Mouse (Mus musculus) lung, postnatal 25 days (tissue): Measurements from ENCODE around the gene Me3.
A peak's percentile ranks its signal among the peaks of the same experiment; 100 is the strongest.

Source experiments
- DNase-seq: peaks from one replicate; pipeline ENCODE4 v3.0.0; 2022; ENCODE audit warnings: low spot score

Gene Me3

DNA sequence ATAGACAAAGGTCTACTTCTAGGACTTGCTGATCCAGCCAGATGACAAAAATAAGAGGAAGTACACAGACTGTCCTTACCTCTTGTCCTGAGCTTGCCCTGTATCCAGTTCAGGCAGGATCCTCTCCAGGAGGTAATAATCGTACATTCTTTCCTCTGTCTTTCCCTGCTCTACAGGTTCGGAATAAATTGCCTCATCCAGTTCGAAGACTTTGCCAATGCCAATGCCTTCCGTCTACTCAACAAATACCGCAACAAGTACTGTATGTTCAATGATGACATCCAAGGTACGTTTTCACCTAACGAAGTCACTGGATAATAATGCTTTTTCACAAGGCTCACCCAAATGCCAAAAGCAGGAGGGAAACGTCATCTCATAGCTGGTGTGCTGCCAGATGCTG lies 201.3 kb downstream of the Me3 start:
- DNase-seq = no peak

DNA sequence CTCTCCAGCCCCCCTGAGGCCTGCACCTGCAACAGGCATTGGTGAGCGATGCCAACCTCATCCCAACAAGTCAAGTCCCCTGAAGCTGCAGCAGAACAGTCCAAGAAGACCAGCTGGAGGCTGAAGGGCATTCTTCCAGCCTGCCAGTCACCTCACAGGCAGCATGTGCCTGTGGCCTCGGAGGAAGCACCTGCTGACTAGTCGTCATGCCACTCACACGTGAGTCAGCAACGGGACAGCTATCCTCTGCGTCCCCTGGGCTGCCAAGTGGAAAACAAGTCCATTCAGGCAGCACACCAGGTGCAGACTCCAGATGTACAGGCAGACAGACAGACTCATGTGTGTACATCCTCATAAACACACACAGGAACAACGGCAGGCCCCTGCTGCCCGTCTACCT lies 203.4 kb downstream of the Me3 start:
- no peak for DNase-seq

- no peak for DNase-seq
Observed at GRCm38 (mm10) chr7:89836676-89837075, 204.5 kb downstream of the Me3 start.

GRCm38 (mm10) chr7:89837841-89838240 lies 205.6 kb downstream of the Me3 start:
- peak; percentile 21 for DNase-seq

GRCm38 (mm10) chr7:89839721-89840120 lies 207.5 kb downstream of the Me3 start:
- DNase-seq = peak; percentile 52

GRCm38 (mm10) chr7:89841670-89842403 lies 209.6 kb downstream of the Me3 start:
- peak; percentile 87 for DNase-seq

DNA sequence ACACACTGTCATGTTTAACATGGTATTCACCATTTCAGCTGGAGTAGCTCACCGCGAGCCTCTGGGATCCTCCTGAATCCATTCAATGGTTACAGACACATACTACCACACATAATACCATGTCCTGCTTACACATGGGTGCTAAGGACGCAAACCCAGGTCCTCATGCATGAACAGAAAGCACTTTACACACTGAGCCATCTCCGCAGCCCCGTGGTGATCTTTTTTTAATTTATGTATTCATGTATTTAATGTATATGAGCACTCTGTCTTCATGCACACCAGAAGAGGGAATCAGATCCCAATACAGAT lies 210.2 kb downstream of the Me3 start:
- DNase-seq = no peak

DNA sequence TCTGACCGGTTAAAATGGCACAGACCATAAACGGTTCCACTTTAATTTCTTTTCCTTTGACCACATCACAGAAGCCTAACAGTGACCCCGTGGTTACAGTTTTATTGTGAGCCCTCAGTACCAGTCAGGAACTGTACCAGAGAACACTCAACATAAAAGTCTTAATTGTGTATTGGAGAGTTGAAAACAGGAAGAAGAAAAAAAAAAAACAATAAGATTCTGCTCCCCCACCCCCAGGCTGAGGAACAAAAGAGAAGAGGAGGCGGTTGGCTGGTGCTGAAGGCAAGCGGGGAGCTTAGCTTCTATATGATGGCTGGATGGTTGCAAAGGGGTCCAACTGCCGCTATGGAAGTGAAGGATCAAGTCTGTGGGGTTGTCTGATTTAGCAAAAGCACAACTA lies 210.9 kb downstream of the Me3 start:
- no peak for DNase-seq

GRCm38 (mm10) chr7:89843533-89843932 lies 211.3 kb downstream of the Me3 start:
- peak; percentile 26 for DNase-seq

DNA sequence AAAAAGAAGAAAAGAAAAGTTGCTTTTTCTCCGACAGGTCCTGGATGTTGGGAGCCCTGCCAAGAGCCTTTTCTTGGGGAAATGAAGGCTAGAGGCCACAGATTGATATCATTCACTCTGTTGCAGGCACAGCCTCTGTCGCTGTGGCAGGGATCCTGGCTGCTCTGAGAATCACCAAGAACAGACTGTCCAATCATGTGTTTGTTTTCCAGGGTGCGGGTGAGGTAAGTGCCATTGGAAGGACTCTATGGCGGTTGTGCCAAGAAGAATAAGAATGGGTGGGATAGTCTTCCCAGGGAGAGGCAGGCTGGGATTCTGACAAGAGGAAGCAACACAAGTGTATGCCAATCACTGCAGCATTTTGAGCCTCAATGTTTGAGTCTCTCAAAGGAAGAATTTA lies 213.5 kb downstream of the Me3 start:
- peak; percentile 28 for DNase-seq

- DNase-seq = no peak
Observed at GRCm38 (mm10) chr7:89850510-89850909, 218.3 kb downstream of the Me3 start.

GRCm38 (mm10) chr7:89852158-89853095 lies 220.2 kb downstream of the Me3 start:
- DNase-seq = no peak

- DNase-seq = no peak
Observed at GRCm38 (mm10) chr7:89853131-89853530, 220.9 kb downstream of the Me3 start.

GRCm38 (mm10) chr7:89855196-89855595 lies 223.0 kb downstream of the Me3 start:
- no peak for DNase-seq

GRCm38 (mm10) chr7:89856440-89857217 lies 224.4 kb downstream of the Me3 start:
- DNase-seq = no peak

- DNase-seq = no peak
Observed at GRCm38 (mm10) chr7:89864769-89865168, 232.6 kb downstream of the Me3 start.

DNA sequence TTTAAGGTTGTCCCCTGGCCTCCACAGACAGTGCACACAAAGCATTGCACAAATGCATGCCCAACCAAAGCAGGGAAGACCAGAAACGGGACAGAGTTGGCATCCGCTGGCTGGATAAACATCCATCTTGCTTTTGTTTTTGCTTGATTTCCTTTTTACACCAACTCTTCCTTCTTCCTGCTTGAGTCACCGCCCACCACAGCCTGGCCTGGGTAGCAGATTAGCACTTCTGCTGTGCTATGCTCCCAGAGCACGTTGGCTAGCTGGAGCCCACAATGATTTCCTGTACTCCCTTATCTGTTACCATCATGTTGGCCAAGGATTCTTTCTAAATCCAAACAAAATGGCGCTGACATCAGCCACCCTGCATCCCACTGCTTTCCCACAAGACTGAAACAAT lies 235.0 kb downstream of the Me3 start:
- no peak for DNase-seq

DNA sequence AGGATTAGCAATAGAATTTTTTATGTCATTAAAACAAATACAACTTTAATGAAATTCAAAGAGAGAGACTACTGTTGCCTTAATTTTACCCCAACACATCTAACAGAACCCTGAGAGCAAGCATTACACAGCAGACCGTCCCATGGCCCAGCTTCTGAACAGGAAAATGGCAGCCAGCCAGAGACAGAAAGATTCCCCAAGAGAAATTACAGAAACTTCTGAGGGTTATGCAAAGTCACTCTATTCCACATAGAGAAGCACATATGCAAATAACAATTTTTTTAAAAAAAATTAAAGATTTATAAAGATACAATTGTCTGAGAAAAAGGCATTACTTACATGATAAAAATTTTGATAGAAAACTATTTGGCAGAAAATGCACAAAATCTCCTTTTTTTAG lies 247.5 kb downstream of the Me3 start:
- no peak for DNase-seq

DNA sequence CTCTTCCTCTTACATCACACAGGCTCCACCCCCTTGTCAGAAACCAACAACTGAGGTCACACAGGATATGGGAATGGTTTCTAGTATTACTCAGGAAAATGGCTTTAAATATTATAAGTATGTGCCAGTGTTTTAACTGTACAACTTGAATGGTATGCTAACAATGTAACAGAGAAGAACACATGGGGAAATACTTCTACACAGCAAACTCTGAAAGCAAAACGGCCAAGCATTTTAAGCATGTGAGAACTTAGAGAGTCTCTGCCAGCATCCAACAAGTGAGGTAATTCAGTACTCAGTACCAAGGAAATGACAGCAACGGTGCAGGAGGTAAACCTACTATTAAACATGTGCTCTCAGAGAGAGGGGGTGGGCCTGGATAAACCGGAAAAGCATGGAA lies 252.4 kb downstream of the Me3 start:
- peak; percentile 7 for DNase-seq

DNA sequence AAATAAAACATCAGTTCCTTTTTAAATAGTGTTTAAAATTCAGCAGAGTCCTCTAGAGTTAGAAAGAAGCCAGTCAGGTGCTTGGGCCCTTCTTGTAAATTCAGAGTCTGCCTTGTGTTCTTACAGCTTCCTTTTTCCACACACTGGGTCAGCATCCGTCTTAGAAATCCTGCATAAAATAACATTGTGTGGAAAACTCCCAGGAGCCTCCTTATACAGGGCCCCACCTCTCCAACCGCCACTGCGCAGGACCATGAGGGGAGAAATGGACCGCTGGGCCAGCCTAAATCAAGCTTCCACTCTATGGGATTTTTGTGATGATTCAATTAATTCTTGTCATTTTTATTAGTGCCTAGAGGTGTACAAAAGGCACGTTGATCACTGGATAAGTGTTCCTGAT lies 259.2 kb downstream of the Me3 start:
- DNase-seq = no peak

GRCm38 (mm10) chr7:89891856-89892255 lies 259.7 kb downstream of the Me3 start:
- no peak for DNase-seq

DNA sequence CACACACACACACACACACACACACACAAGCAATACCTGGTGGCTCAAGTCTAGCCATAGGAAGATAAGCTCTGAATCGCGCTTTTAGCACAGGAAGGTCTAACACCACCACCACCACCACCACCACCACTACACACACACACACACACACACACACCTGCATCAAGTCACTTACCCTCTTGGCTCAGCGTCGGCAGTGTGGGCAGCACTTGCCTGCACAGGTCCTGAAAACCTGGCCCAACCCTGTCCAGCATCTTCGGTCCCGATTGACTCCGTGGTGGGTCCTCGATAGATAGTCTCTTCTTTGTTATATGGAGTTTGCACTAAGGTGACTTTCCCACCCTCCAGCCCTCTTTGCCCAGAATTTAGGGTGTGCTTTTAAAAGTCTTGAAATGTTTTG lies 270.8 kb downstream of the Me3 start:
- DNase-seq = no peak
